Mouse (Mus musculus): Measurements from ENCODE around the gene Ptpn14. TPM values are rescaled to one million over a fixed set of nuclear protein-coding genes. Genes with fewer than 3 reads are reported as not detected.
A peak's percentile ranks its signal among the peaks of the same experiment; 100 is the strongest.

Ptpn14 gene
- total RNA-seq, 2 experiments from 2014 or later = 11.2 to 11.9 TPM

GRCm38 (mm10) chr1:189803742-189804141 is 75.7 kb downstream of the Ptpn14 start:
- no peak for DNase-seq (ENCODE audit: low spot score in 2 of 2)

- no peak for DNase-seq (ENCODE audit: low spot score in 2 of 2)
These were observed 78.6 kb downstream of the Ptpn14 start for GRCm38 (mm10) chr1:189806533-189807297.

GRCm38 (mm10) chr1:189808015-189808414 is 79.9 kb downstream of the Ptpn14 start:
- no peak for DNase-seq (ENCODE audit: low spot score in 2 of 2)

- no peak for DNase-seq (ENCODE audit: low spot score in 2 of 2)
These were observed 80.4 kb downstream of the Ptpn14 start for GRCm38 (mm10) chr1:189808453-189808852.

- DNase-seq (ENCODE audit: low spot score in 2 of 2) = no peak
These were observed 83.7 kb downstream of the Ptpn14 start for GRCm38 (mm10) chr1:189811778-189812177.

- no peak for DNase-seq (ENCODE audit: low spot score in 2 of 2)
These were observed 86.3 kb downstream of the Ptpn14 start for GRCm38 (mm10) chr1:189814385-189814784.

GRCm38 (mm10) chr1:189817089-189817488 is 89.0 kb downstream of the Ptpn14 start:
- no peak for DNase-seq (ENCODE audit: low spot score in 2 of 2)

GRCm38 (mm10) chr1:189817810-189818209 is 89.7 kb downstream of the Ptpn14 start:
- DNase-seq (ENCODE audit: low spot score in 2 of 2) = peak; percentile 40 to 74

- DNase-seq (ENCODE audit: low spot score in 2 of 2) = no peak
These were observed 92.0 kb downstream of the Ptpn14 start for GRCm38 (mm10) chr1:189820111-189820510.

GRCm38 (mm10) chr1:189824436-189824835 is 96.4 kb downstream of the Ptpn14 start:
- DNase-seq (ENCODE audit: low spot score in 2 of 2) = no peak

- DNase-seq (ENCODE audit: low spot score in 2 of 2) = no peak
These were observed 102.3 kb downstream of the Ptpn14 start for GRCm38 (mm10) chr1:189830391-189830790.

GRCm38 (mm10) chr1:189830797-189831232 is 102.7 kb downstream of the Ptpn14 start:
- DNase-seq (ENCODE audit: low spot score in 2 of 2) = peak in 1 of 2 experiments; percentile 10

GRCm38 (mm10) chr1:189833351-189833750 is 105.3 kb downstream of the Ptpn14 start:
- DNase-seq (ENCODE audit: low spot score in 2 of 2) = no peak

GRCm38 (mm10) chr1:189834166-189834565 is 106.1 kb downstream of the Ptpn14 start:
- no peak for DNase-seq (ENCODE audit: low spot score in 2 of 2)

GRCm38 (mm10) chr1:189846319-189846718 is 118.3 kb downstream of the Ptpn14 start:
- no peak for DNase-seq (ENCODE audit: low spot score in 2 of 2)

GRCm38 (mm10) chr1:189849550-189849949 is 121.5 kb downstream of the Ptpn14 start:
- no peak for DNase-seq (ENCODE audit: low spot score in 2 of 2)

GRCm38 (mm10) chr1:189852051-189852450 is 124.0 kb downstream of the Ptpn14 start:
- DNase-seq (ENCODE audit: low spot score in 2 of 2) = no peak

GRCm38 (mm10) chr1:189852456-189852855 is 124.4 kb downstream of the Ptpn14 start:
- no peak for DNase-seq (ENCODE audit: low spot score in 2 of 2)

- DNase-seq (ENCODE audit: low spot score in 2 of 2) = no peak
These were observed 126.6 kb downstream of the Ptpn14 start for GRCm38 (mm10) chr1:189854646-189855045.

GRCm38 (mm10) chr1:189855739-189856138 is 127.7 kb downstream of the Ptpn14 start:
- DNase-seq (ENCODE audit: low spot score in 2 of 2) = no peak

GRCm38 (mm10) chr1:189858377-189858776 is 130.3 kb downstream of the Ptpn14 start:
- no peak for DNase-seq (ENCODE audit: low spot score in 2 of 2)

GRCm38 (mm10) chr1:189860112-189860941 is 132.3 kb downstream of the Ptpn14 start:
- DNase-seq (ENCODE audit: low spot score in 2 of 2) = no peak
